Mouse (Mus musculus): Measurements from ENCODE around the gene Nek2.

DNA sequence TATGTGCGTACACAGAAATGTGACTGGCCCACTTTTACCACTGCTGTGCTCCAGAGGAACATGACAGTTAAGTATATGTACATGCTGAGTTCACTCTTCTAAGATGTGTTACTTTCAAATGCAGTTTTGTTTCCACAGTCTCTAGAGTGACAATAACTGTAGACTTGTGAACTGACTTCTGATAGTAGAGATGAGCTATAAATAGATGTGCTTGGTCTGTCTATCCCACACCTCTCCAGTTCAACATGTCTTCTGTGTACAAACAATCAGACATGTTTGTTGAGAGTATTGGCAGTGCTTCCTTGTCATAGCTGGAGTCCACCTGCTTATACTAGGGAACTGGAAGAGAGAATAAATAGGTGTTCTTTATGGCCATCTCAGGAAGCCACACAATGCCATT is 40.8 kb upstream of the Nek2 start:
- no peak for TF ChIP-seq GATA2 (IDR thresholded peaks at IDR 0.05; ENCODE audit: borderline replicate concordance, low read depth, low read length)
- TF ChIP-seq CTCF (IDR thresholded peaks at IDR 0.05; ENCODE audit: low read depth, low read length) = no peak
- no peak for TF ChIP-seq GATA1 (IDR thresholded peaks at IDR 0.05; ENCODE audit: borderline replicate concordance, low read length)
- TF ChIP-seq TAL1 (conservative IDR thresholded peaks at IDR 0.05; ENCODE audit: low read depth, low read length) = no peak
